Mouse (Mus musculus) olfactory bulb, adult 2 months (tissue): ENCODE measurements at regions not wholly inside any gene's neighbourhood (a gene's known extent, or its start where the extent isn't known, plus 50 kb on each side); places are given as distances from the start of the nearest gene placed in this dataset.

Source experiments
- CTCF ChIP-seq: fragments of 200-500 bp; IDR thresholded peaks from 2 replicates; pipeline ENCODE4 v1.5.1; 2012; ENCODE audit warnings: low read depth, mild to moderate bottlenecking, low read length, moderate library complexity; ENCODE audit not compliant: insufficient read depth
- POLR2A ChIP-seq: fragments of 200-500 bp; IDR thresholded peaks from 2 replicates; pipeline ENCODE4 v1.6.1; 2012; ENCODE audit warnings: mild to moderate bottlenecking, low read depth, low read length, moderate library complexity; ENCODE audit not compliant: insufficient read depth

GRCm38 (mm10) chr3:131914997-131915396 lies 170.1 kb upstream of the Dkk2 start:
- TF ChIP-seq POLR2A, result no peak
- no peak for TF ChIP-seq CTCF
